Mouse (Mus musculus) brain, embryonic 14.5 days (tissue): Measurements from ENCODE around the gene Mthfd1l.

ENCODE experiments used
- CTCF ChIP-seq: fragments of 200-500 bp; IDR thresholded peaks from 2 replicates; pipeline ENCODE4 v1.5.1; 2012; ENCODE audit warnings: inconsistent platforms, mild to moderate bottlenecking, moderate library complexity, borderline replicate concordance; ENCODE audit not compliant: insufficient read depth, insufficient read length; ENCODE audit errors: extremely low read depth
- POLR2A ChIP-seq: fragments of 200-500 bp; IDR thresholded peaks from 2 replicates; pipeline ENCODE4 v1.6.1; 2012; ENCODE audit warnings: mild to moderate bottlenecking, inconsistent platforms, borderline replicate concordance; ENCODE audit not compliant: poor library complexity, insufficient read depth, insufficient read length, severe bottlenecking; ENCODE audit errors: extremely low read depth

DNA sequence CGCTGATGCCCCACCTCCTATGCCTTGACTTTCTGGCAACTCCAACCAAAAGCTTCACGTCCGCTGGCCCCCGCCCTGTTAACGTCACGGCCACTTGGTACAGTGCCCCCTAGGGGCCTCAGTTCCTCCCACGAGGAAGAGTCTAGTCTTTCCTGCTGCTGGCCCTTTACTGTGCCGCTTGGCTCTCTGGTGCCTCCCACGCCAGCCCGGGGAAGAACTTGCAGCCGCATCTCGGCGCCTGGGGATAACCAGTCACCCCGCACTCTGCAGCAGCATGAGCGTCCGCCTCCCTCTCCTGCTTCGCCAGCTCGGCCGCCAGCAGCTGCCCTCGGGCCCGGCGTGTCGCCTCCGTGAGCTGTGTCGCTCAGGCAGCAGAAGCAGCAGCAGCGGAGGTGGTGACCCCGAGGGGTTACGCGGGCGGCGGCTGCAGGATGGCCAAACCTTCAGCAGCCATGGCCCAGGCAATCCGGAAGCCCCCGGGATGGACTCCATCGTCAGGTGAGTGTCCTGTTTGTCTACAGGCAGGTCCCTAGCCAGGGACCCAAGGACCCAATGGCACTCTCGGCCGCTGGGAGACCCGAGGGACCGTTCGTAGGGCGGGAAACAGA, at the start of gene Mthfd1l:
- peak; percentile 66 for TF ChIP-seq CTCF
- TF ChIP-seq POLR2A = peak; percentile 46; the same call in 1 of the 2 replicates
